Mouse (Mus musculus) cerebellum, adult 9-10 months (tissue): ENCODE measurements around the gene Sirt5.

ENCODE experiments used
- DNase-seq: peaks from one replicate; pipeline ENCODE4 v3.0.0; 2022

Gene Sirt5

DNA sequence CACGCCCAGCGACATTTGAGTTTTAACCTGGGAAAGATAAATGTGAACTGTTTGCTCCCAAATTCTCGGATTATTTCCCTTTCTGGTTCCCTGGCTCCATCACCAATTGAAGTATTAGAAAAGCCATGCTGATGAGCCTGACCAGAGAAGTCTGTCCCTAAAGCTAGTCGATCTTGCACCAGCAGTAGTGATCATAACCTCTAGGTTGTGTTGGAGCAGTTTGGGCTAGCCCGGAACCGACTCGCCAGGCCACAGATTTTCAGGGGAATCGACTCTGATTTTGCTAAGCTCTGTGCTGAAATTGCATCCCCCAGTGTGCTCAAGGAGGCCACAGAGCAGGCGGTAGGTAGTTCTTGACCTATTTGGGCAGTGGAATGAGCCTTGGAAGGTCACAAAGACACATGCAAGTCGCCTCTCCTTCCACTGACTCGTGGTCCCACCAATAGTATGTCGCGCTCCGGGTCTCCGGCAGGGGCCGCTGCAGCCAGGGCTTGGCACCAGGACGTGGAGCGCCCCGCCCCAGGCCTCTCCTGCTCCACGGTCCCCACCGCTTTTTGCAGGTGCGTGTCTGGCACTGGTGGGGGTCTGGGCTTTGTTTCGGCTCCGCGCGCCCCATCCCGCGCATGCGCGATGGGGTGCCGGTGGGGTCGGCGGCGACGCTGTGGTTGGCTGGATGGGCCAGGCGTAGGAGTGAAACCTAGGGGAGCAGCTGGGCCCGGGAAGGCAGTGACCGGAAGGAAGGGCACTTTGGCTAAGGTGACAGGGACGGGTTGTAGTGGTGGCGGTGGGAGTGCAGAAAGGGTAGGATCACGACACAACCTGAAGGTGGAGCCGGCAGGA, at the start of gene Sirt5:
Gene Sirt5 (plus strand): TSS at position 512 of the 840 bp plus-strand sequence.
- DNase-seq = peak; percentile 91

- DNase-seq = no peak
Measured at GRCm38 (mm10) chr13:43317411-43317810, 47.9 kb upstream of the Sirt5 start.

DNA sequence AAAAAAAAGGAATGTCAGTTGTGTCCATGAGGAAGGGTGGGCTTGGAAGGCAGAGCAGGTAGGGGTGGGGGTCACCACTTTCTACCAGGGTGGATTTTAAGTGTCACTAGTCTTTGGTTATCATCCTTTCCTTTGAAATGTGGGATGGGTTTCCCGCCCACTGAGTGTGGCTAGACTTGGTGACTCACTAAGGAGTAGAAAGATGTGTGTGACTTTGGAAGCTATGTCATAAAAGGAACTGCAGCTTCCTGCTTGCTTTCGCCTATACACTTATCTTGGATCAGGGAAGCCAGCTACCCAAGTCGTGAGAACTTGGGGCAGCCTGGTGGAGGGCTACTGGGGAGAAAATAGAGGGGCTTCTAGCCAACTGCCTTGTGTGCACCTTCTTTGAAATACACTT, 45.9 kb upstream of the Sirt5 start:
- DNase-seq = no peak

DNA sequence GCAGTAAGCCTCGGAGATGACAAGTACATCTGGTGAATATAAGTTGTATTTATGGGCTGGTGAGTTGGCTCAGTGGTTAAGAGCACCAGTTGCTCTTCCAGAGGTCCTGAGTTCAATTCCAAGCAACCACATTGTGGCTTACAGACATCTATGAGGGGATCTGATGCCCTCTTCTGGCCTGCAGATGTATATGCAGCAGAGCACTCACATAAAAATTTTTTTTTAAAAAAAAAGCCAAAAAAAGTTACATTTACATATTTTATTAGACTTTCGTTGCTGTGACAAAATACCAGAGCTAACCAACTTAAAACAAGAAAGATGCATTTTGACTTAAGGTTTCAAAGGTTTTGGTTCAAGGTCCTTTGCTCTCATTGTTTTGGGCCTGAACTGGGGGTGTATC, 43.8 kb upstream of the Sirt5 start:
- no peak for DNase-seq

GRCm38 (mm10) chr13:43325427-43325826, 39.9 kb upstream of the Sirt5 start:
- DNase-seq = no peak

- DNase-seq = no peak
Measured at GRCm38 (mm10) chr13:43331721-43332444, 33.4 kb upstream of the Sirt5 start.

DNA sequence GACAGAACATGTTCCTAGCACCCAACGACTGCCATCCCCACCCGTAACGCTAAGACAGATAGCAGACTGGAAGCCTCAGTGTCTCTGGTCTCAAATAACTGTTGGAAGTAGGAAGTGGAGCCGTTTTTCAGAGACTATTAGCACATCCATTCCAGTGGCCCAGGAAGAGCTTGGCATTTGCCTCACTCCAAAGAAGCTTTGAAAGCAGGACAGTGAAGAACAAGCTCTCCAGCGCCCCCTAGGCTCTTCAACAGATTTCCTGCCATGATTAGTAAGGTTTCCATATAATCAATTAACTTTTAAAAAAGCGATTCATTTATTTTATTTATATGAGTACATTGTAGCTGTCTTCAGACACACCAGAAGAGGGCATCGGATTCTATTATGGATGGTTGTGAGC, 32.7 kb upstream of the Sirt5 start:
- DNase-seq = no peak

- DNase-seq = no peak
Measured at GRCm38 (mm10) chr13:43336425-43337221, 28.7 kb upstream of the Sirt5 start.

DNA sequence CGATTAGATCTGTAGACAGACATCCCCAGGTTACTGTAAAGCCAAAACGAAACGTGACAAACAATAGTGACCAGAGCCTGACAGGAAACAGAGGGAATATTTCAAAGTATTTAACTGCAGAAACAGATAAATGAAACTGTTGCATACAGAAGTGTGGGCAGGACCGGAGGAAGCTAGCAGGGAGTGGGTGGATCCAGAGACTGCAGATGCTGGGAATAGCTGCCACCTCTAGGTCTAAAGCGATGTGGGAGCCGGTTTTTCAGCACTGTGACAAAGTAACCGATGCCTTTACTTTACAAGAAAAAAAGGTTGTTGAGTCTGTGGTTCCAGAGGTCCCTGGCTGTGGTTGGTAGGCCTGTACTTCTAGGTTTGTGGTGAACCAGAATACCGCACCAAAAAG, 27.3 kb upstream of the Sirt5 start:
- no peak for DNase-seq

DNA sequence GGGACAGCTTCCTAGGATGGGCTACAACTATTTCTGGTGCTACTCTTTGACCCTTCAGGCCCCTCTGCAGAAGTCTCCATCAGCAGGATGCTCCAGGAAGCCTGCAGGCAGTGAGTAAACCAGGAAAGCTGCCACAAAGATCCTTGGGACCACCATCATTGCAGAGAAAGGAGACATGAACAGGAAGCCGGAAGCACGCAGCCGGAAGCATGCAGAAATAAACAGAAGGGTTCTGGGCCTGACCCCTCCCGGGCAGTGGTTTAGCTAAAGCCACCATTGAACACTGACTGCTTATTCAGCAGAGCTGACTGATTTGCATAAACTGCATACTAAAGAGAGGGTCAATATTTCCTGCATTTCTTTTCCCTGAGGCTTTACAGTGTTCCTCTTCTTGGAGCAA, 26.7 kb upstream of the Sirt5 start:
- no peak for DNase-seq

DNA sequence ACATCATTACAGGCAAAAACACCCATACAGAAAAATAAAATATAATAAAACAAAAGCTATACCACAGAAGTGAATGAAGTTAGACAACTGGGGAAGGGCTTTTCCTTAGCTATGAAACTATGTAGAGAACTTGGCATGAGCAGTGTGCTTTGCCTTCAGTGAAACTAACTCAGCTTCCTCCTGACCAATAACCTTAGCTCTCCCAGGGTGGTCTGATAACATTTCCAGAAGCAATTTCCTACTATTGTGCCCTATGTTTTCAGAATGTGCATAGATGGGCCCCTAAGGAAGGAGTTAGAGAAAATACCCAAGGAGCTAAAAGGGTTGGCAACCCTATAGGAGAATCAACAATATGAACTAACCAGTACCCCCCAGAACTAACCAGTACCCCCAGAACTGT, 18.5 kb upstream of the Sirt5 start:
- no peak for DNase-seq

DNA sequence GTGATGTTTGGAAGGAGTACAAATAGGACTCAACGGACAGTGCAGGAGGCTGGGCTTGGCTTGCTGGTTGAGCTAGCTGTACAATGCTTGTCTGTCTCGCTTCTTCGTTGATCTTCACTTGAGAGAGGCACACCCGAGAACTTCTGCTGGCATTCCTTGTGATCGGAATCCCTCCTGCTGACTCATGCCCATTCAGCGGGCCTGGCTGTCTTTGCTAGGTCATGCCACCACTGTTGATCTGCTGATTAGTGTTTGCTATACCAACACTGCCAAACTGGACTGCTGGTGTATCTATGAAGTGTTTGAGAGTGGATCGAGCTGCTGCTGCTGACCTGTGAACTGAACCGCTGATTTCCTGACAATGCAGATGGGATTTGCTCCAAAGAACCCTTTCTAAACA, 15.9 kb upstream of the Sirt5 start:
- DNase-seq = no peak

DNA sequence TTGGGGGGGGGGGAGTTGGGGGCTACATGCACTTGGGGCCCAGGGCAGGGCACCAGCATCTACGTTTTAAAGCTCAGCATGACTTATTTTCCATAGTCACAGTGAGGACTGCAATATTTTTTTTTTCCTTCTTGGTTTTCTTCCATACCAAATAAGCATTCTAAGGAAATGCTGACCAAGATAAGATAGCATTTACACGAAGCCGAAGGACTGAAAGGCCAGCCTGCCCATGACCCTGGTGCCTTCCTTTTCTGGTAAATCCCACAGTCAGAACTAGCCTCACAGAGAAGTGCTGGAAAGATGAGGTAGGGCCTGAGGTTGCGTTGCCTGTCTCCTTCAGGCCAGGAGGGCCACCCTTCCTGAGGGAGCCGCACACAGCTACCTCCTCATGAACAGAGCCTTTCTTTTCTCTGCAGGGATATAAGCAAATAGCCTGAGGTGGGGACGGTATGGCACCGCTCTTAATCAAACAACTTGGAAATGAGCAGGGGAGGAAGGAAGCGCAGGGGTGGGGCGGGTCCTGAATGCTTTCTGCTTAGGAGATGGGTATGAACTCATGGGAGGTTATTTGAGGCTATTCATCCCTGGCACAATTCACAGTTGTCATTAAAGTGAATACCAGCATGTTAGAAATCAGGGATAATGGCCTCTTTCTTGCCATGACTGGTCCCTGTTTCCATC, 14.7 kb upstream of the Sirt5 start:
- no peak for DNase-seq

GRCm38 (mm10) chr13:43353356-43353755, 11.9 kb upstream of the Sirt5 start:
- DNase-seq = no peak

DNA sequence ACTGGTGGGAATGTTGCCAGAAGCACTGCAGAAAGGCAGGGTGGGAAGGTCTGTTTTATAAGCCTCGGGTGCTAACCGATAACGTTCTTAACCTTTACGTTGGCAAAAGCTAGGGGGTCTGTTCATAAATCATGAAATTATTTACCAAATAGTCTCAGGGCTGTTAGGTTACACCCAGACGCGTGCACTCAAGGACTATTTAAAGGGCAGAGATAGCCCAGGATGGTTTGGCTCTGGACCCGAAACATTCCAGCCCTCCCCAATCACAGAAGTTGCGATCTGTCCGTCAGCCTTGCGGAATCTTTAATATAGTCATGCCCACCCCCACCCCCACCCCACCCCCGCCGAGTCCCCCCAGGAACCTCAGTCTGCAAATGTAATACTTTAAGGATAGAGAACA, 10.9 kb upstream of the Sirt5 start:
- DNase-seq = no peak

GRCm38 (mm10) chr13:43356346-43357125, 8.8 kb upstream of the Sirt5 start:
- peak; percentile 71 for DNase-seq

GRCm38 (mm10) chr13:43360534-43360933, 4.8 kb upstream of the Sirt5 start:
- no peak for DNase-seq

DNA sequence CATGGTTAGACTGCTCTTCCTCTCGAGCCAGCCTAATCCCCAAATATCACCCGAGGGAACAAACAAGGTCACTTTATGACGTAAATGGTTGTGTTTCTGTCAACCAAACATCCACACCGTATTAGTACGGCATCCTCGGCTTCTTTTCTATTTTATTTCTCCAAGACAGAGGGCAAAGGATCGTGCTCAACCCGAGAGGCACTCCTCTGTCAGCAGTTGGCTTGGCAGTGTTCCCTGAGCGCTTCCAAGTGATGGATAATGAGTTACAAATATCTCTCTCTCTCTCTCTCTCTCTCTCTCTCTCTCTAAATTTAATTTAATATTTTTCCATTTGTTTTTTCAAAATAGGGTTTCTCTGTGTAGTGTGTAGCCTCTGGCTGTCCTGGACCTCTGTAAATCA, 2.9 kb upstream of the Sirt5 start:
- no peak for DNase-seq

DNA sequence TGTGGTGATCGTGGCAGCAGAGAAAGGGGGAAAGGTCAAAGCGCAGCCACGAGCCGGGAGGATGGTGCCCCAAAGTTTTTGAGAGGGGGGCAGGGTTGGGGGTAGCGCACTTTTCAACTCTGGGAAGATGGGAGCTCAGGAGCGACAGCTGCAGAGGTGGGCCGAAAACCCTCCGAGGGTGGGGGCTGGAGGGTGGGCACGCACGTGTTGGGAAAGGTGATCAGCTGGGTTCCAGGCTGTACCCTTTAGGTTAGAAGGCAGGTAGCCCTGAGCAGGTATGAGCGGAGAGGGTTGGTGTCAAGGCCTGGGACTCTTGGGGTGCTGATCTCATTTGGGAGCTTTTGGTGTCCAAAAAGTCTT, 509 bp downstream of the Sirt5 start:
- DNase-seq = no peak

GRCm38 (mm10) chr13:43370063-43370462, 4.8 kb downstream of the Sirt5 start:
- no peak for DNase-seq

DNA sequence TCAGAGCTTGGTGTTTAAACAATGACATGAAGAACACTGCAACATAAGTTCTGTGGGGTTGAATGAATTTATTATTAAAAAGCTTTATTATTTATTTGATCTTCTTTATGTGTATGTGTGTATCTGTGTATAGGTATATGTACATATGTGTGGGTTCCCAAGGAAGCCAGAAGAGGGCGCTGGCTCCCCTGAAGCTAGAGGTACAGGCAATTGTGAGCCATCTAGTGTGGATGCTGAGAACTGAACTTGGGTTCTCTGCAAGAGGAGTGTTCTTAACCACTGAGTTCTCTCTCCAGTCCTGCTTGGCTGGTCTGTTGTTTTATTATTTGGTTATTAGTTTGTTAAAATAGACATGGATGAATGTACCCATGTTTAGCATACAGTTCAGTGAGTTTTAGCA, 7.6 kb downstream of the Sirt5 start:
- DNase-seq = no peak

DNA sequence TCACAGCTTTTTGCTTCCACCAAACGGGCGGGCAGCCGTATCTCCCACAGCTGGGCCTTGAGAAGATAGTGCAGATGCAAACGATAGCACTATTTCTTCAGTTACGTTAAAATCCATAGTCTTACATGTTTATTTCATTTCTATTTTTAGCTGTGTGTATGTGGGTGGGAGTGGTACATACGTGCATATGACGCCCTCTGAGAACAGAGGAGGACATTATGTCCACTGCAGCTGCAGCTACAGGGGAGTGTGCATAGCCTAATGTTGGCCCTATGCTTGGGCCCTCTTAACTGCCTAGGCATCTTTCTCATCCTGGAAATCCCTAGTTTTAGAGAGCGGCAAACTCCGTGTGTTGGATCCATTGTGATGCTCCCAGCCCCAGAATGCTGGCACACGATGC, 8.9 kb downstream of the Sirt5 start:
- no peak for DNase-seq
